Mouse (Mus musculus) neural tube, embryonic 15.5 days (tissue): ENCODE measurements around the gene Elmo1. TPM values are rescaled to one million over a fixed set of nuclear protein-coding genes. Genes with fewer than 3 reads are reported as not detected.

Source experiments
- ATAC-seq: fragments of 200-750 bp; cut with Nextera tagmentation; 2 replicates; pipeline ENCODE4 v1.8.0; 2017; ENCODE audit warnings: mild to moderate bottlenecking, moderate TSS enrichment, moderate library complexity; ENCODE audit not compliant: low FRiP score
- H3K27ac ChIP-seq: fragments of 300-500 bp; sonication (generic); replicated peaks from 2 replicates; pipeline ENCODE4 v1.5.1; 2015; ENCODE audit warnings: mild to moderate bottlenecking, inconsistent platforms
- H3K27me3 ChIP-seq: fragments of 300-500 bp; sonication (generic); replicated peaks from 2 replicates; pipeline ENCODE4 v1.6.1; 2015; ENCODE audit warnings: inconsistent platforms
- H3K36me3 ChIP-seq: fragments of 300-500 bp; sonication (generic); 2 replicates; pipeline ENCODE4 v1.6.1; 2015; ENCODE audit warnings: inconsistent platforms
- H3K4me1 ChIP-seq: fragments of 300-500 bp; sonication (generic); 2 replicates; pipeline ENCODE4 v1.6.1; 2015; ENCODE audit warnings: inconsistent platforms
- H3K4me2 ChIP-seq: fragments of 300-500 bp; sonication (generic); 2 replicates; pipeline ENCODE4 v1.6.1; 2015; ENCODE audit warnings: inconsistent platforms, mild to moderate bottlenecking, moderate library complexity
- H3K4me3 ChIP-seq: fragments of 300-500 bp; sonication (generic); replicated peaks from 2 replicates; pipeline ENCODE4 v1.5.1; 2015; ENCODE audit warnings: mild to moderate bottlenecking, inconsistent platforms
- H3K9ac ChIP-seq: fragments of 300-500 bp; sonication (generic); replicated peaks from 2 replicates; pipeline ENCODE4 v1.6.1; 2015; ENCODE audit warnings: mild to moderate bottlenecking, inconsistent platforms
- H3K9me3 ChIP-seq: fragments of 300-500 bp; sonication (generic); replicated peaks from 2 replicates; pipeline ENCODE4 v1.6.1; 2016; ENCODE audit warnings: inconsistent platforms
- WGBS: fragments of 180-500 bp; shearing (Covaris S2); methylation state at CpG from one replicate; pipeline ENCODE4 v1.1.7; 2015; ENCODE audit warnings: mixed read lengths; 5-methylcytosine and 5-hydroxymethylcytosine counted together
- polyA plus RNA-seq: library from polyadenylated mRNA; unstranded; fragments of >200 nt; fragmentation: Nextera tagmentation; extraction: Ambion mirVana; gene quantifications from 2 replicates; pipeline ENCODE4 v1.2.1, GENCODE M21; 2015

Elmo1 gene
- polyA plus RNA-seq, 1 experiment from 2014 or later = 42.9 TPM

GRCm38 (mm10) chr13:20392824-20393598, 302.6 kb downstream of the Elmo1 start:
- Histone ChIP-seq H3K4me1 (no peaks in the 10 kb centered on the region), H3K27ac (no peak overlapping the region), H3K27me3 (no peaks in the 10 kb centered on the region), H3K36me3 (no peaks in the 10 kb centered on the region), H3K9ac (no peak overlapping the region), H3K9me3 (no peaks in the 10 kb centered on the region), H3K4me3 (no peak overlapping the region), H3K4me2 (no peak overlapping the region)
- 66% methylated on average over 3 of the region's 3 CpGs for WGBS
- no peak for ATAC-seq

DNA sequence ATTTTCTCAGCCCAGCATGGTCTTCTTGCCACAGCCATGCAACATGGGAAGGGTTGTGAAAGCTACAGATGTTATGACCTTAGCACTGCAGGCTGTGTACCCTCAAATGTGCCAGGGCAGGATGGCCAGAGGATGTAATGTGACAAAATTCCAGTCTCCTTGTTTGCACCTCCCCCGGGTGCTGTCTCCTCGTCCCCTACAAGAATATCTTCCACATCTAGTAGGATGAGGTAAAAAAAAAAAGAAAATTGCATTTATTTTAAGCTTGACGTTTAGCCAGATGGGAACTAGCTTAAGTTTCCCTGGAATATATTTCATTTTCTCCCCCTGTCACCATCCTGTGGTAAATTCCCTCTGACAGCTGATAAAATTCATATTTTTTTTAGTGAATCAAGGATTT, 307.3 kb downstream of the Elmo1 start:
- Histone ChIP-seq H3K4me3 (no peak overlapping the region), H3K4me1 (no peaks in the 10 kb centered on the region), H3K9ac (no peak overlapping the region), H3K27ac (no peak overlapping the region), H3K9me3 (no peaks in the 10 kb centered on the region), H3K4me2 (no peak overlapping the region), H3K36me3 (no peaks in the 10 kb centered on the region), H3K27me3 (no peaks in the 10 kb centered on the region)
- 89% methylated on average over 3 of the region's 3 CpGs for WGBS
- no peak for ATAC-seq

DNA sequence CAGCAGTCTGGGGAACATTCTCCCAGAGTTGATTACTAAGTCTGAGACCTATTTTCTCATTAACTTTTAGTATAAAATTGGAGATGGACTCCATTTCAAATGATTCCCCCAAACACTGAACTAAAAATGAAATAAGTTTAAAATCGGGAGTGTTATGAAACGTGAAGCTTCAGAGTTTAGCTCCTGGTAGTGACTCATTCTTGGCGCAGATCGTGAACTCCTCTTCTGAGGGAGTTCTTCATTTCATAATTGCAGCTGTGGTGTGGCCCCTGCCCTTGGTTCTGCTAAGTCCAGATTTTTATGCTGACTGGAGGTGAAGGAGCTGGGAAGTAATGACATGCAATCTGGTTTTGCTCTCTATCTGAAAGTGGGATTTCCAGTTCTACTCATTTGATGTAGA, 307.9 kb downstream of the Elmo1 start:
- WGBS = 97% methylated on average over 4 of the region's 4 CpGs
- no peak overlapping the region for H3K4me3 ChIP-seq
- ATAC-seq = no peak
- no peak overlapping the region for H3K27ac ChIP-seq
- H3K9me3 ChIP-seq = no peaks in the 10 kb centered on the region
- no peak overlapping the region for H3K9ac ChIP-seq
- no peaks in the 10 kb centered on the region for H3K36me3 ChIP-seq
- no peaks in the 10 kb centered on the region for H3K4me1 ChIP-seq
- no peaks in the 10 kb centered on the region for H3K27me3 ChIP-seq
- H3K4me2 ChIP-seq = no peak overlapping the region

- Histone ChIP-seq H3K9ac (no peak overlapping the region), H3K4me1 (peaks cover 9% of the 10 kb centered on the region; the same call in 1 of the 2 replicates), H3K4me3 (no peak overlapping the region), H3K27me3 (no peaks in the 10 kb centered on the region), H3K4me2 (no peak overlapping the region), H3K9me3 (no peaks in the 10 kb centered on the region), H3K36me3 (no peaks in the 10 kb centered on the region), H3K27ac (no peak overlapping the region)
- WGBS = 24% methylated on average over 3 of the region's 3 CpGs
- ATAC-seq = no peak
Measured at GRCm38 (mm10) chr13:20404530-20404929, 314.1 kb downstream of the Elmo1 start.

GRCm38 (mm10) chr13:20406470-20407213, 316.2 kb downstream of the Elmo1 start:
- H3K4me3 ChIP-seq = no peak overlapping the region
- WGBS = 50% methylated on average over 11 of the region's 11 CpGs
- H3K36me3 ChIP-seq = no peaks in the 10 kb centered on the region
- H3K27ac ChIP-seq = peak overlapping the region; percentile 57
- no peaks in the 10 kb centered on the region for H3K27me3 ChIP-seq
- H3K4me2 ChIP-seq = no peak overlapping the region
- H3K9me3 ChIP-seq = no peaks in the 10 kb centered on the region
- peak; percentile 48; the same call in 1 of the 2 replicates for ATAC-seq
- H3K9ac ChIP-seq = no peak overlapping the region
- peaks cover 14% of the 10 kb centered on the region; the same call in 1 of the 2 replicates for H3K4me1 ChIP-seq

- no peaks in the 10 kb centered on the region for H3K9me3 ChIP-seq
- ATAC-seq = no peak
- no peaks in the 10 kb centered on the region for H3K36me3 ChIP-seq
- peaks cover 14% of the 10 kb centered on the region; the same call in 1 of the 2 replicates for H3K4me1 ChIP-seq
- no peak overlapping the region for H3K9ac ChIP-seq
- H3K27ac ChIP-seq = peak overlapping the region; percentile 51
- H3K4me2 ChIP-seq = no peak overlapping the region
- H3K4me3 ChIP-seq = no peak overlapping the region
- WGBS = 62% methylated on average over 9 of the region's 9 CpGs
- H3K27me3 ChIP-seq = no peaks in the 10 kb centered on the region
Measured at GRCm38 (mm10) chr13:20410306-20411101, 320.1 kb downstream of the Elmo1 start.

DNA sequence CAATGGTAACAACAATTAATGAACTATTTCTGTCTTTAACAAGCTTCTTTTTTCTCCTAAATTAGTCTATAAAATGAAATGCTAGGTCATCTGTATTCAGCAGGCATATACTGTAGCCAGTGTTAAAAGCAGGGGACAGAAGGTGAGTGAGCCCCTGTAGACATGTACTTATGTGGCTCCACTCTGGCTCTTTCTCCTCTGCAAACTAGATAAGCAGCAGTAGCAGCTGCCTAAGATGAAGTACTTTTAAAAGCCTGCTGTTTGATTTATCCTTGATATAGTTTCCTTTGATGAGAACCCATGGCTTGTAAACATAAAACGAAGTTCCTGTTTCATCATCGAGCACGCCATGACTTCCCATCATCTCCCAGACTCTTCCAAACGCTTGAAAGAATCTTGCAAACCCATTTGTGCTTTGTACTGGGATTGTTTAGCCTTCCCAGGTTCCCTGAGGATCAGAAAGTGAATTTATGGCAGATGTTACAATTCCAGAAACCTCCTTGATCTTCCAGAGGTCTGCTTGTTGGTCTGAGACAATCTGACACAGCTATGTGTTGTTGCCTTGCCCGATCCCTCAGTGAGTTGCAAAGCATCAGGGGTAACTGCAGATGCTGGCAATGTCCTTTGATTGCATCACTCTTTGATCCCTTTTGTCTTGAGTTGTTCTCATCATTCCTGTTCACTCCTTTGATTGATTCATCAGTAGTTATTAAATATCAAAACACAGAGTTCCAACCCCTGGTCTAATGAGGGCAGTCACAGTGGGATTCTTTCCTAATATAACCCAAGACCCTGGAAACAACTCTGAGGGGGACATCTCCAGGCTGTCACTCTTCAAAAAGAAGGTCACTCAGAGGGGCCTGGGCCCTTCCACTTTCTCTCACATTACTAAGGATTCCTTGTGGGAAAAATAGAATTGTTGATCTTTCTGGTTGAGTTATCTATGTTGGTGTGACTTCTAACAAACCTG, 326.6 kb downstream of the Elmo1 start:
- H3K4me2 ChIP-seq = no peak overlapping the region
- H3K9me3 ChIP-seq = no peaks in the 10 kb centered on the region
- no peaks in the 10 kb centered on the region; the same call in 1 of the 2 replicates for H3K4me1 ChIP-seq
- no peak overlapping the region for H3K27ac ChIP-seq
- no peak overlapping the region for H3K4me3 ChIP-seq
- no peak for ATAC-seq
- no peak overlapping the region for H3K9ac ChIP-seq
- H3K36me3 ChIP-seq = no peaks in the 10 kb centered on the region
- 74% methylated on average over 5 of the region's 5 CpGs for WGBS
- no peaks in the 10 kb centered on the region for H3K27me3 ChIP-seq

DNA sequence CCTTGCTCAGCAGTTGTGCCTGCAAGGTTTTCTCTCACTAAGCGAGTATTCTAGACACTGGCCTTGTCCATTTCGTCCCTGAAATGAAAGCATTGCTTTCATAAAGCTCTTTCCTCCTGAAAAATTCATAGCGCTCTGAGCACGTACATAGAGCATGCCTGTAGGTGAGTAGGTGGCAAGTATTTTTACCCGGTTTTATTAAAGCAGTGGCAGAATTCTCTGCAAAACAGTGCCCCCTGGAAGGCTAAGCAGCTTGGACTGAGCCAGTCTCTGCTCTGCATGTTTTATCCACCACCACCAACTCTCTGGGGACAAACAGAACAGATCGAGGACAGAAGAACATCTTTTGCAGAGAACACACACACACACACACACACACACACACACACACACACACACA, 340.6 kb downstream of the Elmo1 start:
- no peak overlapping the region for H3K9ac ChIP-seq
- no peaks in the 10 kb centered on the region for H3K27me3 ChIP-seq
- H3K4me3 ChIP-seq = no peak overlapping the region
- H3K36me3 ChIP-seq = no peaks in the 10 kb centered on the region
- no peak overlapping the region for H3K4me2 ChIP-seq
- 0 out of 2 replicates have a peak, but pooled peaks have one; percentile 7 for ATAC-seq
- no peaks in the 10 kb centered on the region for H3K4me1 ChIP-seq
- 59% methylated on average over 6 of the region's 6 CpGs for WGBS
- peak overlapping the region; percentile 51 for H3K27ac ChIP-seq
- no peaks in the 10 kb centered on the region for H3K9me3 ChIP-seq

DNA sequence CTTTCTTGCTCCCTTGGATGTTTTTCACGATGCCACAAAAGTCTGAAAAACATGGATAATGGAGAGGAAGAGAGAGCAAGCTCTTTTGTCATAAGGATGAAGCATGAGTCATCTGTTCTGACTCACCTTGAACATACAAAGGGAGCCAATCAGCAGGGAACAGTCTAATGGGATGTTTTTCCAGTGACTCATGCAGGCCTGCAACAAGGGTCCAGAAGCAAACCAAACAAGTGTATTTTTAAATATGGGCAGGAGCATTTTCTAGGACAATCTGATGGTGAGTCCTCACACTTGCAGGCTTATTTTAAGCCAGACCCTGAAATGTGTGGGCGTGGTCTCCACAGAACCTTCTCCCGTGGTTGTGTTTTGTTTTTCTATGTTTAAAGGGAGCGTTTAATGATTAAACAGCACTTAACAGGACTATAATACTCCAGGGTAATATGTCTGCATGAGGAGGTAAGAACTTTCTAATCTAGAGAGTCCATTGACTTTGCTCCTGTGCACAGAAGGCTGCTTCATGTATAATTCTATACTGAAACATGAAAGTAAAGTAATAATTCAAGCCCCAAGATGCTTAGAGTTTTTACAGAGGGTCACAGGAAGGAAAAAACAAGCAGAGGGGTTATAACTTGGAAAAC, 342.9 kb downstream of the Elmo1 start:
- Histone ChIP-seq H3K4me2 (no peak overlapping the region), H3K36me3 (no peaks in the 10 kb centered on the region), H3K4me1 (no peaks in the 10 kb centered on the region), H3K9me3 (no peaks in the 10 kb centered on the region), H3K9ac (no peak overlapping the region), H3K27ac (no peak overlapping the region), H3K27me3 (no peaks in the 10 kb centered on the region), H3K4me3 (no peak overlapping the region)
- 69% methylated on average over 4 of the region's 4 CpGs for WGBS
- no peak for ATAC-seq

- no peaks in the 10 kb centered on the region for H3K9me3 ChIP-seq
- H3K27ac ChIP-seq = no peak overlapping the region
- ATAC-seq = no peak
- no peak overlapping the region for H3K4me2 ChIP-seq
- no peaks in the 10 kb centered on the region for H3K4me1 ChIP-seq
- WGBS = 72% methylated on average over 4 of the region's 4 CpGs
- no peak overlapping the region for H3K9ac ChIP-seq
- H3K27me3 ChIP-seq = no peaks in the 10 kb centered on the region
- no peaks in the 10 kb centered on the region for H3K36me3 ChIP-seq
- no peak overlapping the region for H3K4me3 ChIP-seq
Measured at GRCm38 (mm10) chr13:20434071-20434470, 343.7 kb downstream of the Elmo1 start.
